Mouse (Mus musculus): ENCODE data around the gene Telo2. TPM values are rescaled to one million over a fixed set of nuclear protein-coding genes. Genes with fewer than 3 reads are reported as not detected.
"Not testable (repeated sequence)": the region's sequence is repeated elsewhere in the genome, so short reads cannot be mapped to it uniquely, and the experiment has no call there.

The Telo2 gene
- 54.6 TPM in 2 replicates for polyA plus RNA-seq (2016; fragmentation: Nextera tagmentation; extraction: Ambion mirVana)

GRCm38 (mm10) chr17:25115664-25116432 lies at the start of gene Telo2:
TSS of gene Telo2 (minus strand) at chr17:25115967.
- Histone ChIP-seq H3K36me3 (replicated peaks) (peaks cover 36% of the 10 kb centered on the region), H3K4me1 (peaks cover 24% of the 10 kb centered on the region), H3K4me3 (peak within 1 kb of the TSS; percentile 83), H3K27ac (peak within 1 kb of the TSS; percentile 95), H3K9me3 (no peaks in the 10 kb centered on the region), H3K27me3 (ENCODE audit: poor library complexity, severe bottlenecking) (no peaks in the 10 kb centered on the region)
- peak; percentile 90 for DNase-seq (ENCODE audit: extremely low spot score, low spot score)
- WGBS = 5% methylated on average over 40 of the region's 40 CpGs

GRCm38 (mm10) chr17:25164770-25165169 lies 49.0 kb upstream of the Telo2 start:
- 88% methylated on average over 3 of the region's 3 CpGs for WGBS
- H3K27ac ChIP-seq = no peak overlapping the region
- H3K27me3 ChIP-seq (ENCODE audit: poor library complexity, severe bottlenecking) = no peaks in the 10 kb centered on the region
- H3K4me3 ChIP-seq = no peak overlapping the region
- H3K36me3 ChIP-seq (replicated peaks) = peaks cover 21% of the 10 kb centered on the region
- H3K4me1 ChIP-seq = no peaks in the 10 kb centered on the region
- H3K9me3 ChIP-seq = no peaks in the 10 kb centered on the region
- DNase-seq (ENCODE audit: extremely low spot score, low spot score) = no peak

- no peaks in the 10 kb centered on the region for H3K27me3 ChIP-seq (ENCODE audit: poor library complexity, severe bottlenecking)
- 79% methylated on average over 7 of the region's 7 CpGs for WGBS
- DNase-seq (ENCODE audit: extremely low spot score, low spot score) = no peak
Measured at GRCm38 (mm10) chr17:25163387-25163786, 47.6 kb upstream of the Telo2 start.

GRCm38 (mm10) chr17:25162161-25162560 lies 46.4 kb upstream of the Telo2 start, which contains the start of gene Ccdc154:
TSS of gene Ccdc154 (plus strand) at chr17:25162461.
- H3K27ac ChIP-seq = no peak within 1 kb of the TSS
- WGBS = 81% methylated on average over 1 of the region's 1 CpGs
- no peaks in the 10 kb centered on the region for H3K4me1 ChIP-seq
- no peaks in the 10 kb centered on the region for H3K27me3 ChIP-seq (ENCODE audit: poor library complexity, severe bottlenecking)
- H3K9me3 ChIP-seq = no peaks in the 10 kb centered on the region
- no peak for DNase-seq (ENCODE audit: extremely low spot score, low spot score)
- peaks cover 42% of the 10 kb centered on the region for H3K36me3 ChIP-seq (replicated peaks)
- no peak within 1 kb of the TSS for H3K4me3 ChIP-seq

More at GRCm38 (mm10) chr17:25163387-25163786, 47.6 kb upstream of the Telo2 start:
- Histone ChIP-seq H3K4me1 (no peaks in the 10 kb centered on the region), H3K27ac (no peak overlapping the region), H3K36me3 (replicated peaks) (peaks cover 32% of the 10 kb centered on the region), H3K4me3 (no peak overlapping the region), H3K9me3 (no peaks in the 10 kb centered on the region)

- 69% methylated on average over 4 of the region's 4 CpGs for WGBS
- no peak for DNase-seq (ENCODE audit: extremely low spot score, low spot score)
Measured at GRCm38 (mm10) chr17:25139960-25140359, 24.2 kb upstream of the Telo2 start.

GRCm38 (mm10) chr17:25138803-25139202 lies 23.0 kb upstream of the Telo2 start:
- peaks cover 14% of the 10 kb centered on the region for H3K4me1 ChIP-seq

More at GRCm38 (mm10) chr17:25139960-25140359, 24.2 kb upstream of the Telo2 start:
- Histone ChIP-seq H3K27me3 (ENCODE audit: poor library complexity, severe bottlenecking) (no peaks in the 10 kb centered on the region), H3K4me1 (peaks cover 3% of the 10 kb centered on the region; the same call in 1 of the 2 replicates), H3K27ac (no peak overlapping the region), H3K4me3 (no peak overlapping the region), H3K9me3 (no peaks in the 10 kb centered on the region), H3K36me3 (replicated peaks) (peaks cover 21% of the 10 kb centered on the region)

GRCm38 (mm10) chr17:25135622-25136021 lies 19.9 kb upstream of the Telo2 start:
- 95% methylated on average over 6 of the region's 6 CpGs for WGBS
- peaks cover 17% of the 10 kb centered on the region for H3K4me1 ChIP-seq
- DNase-seq (ENCODE audit: extremely low spot score, low spot score) = no peak

More at GRCm38 (mm10) chr17:25138803-25139202, 23.0 kb upstream of the Telo2 start:
- 92% methylated on average over 1 of the region's 1 CpGs for WGBS
- Histone ChIP-seq H3K9me3 (no peaks in the 10 kb centered on the region), H3K27me3 (ENCODE audit: poor library complexity, severe bottlenecking) (no peaks in the 10 kb centered on the region), H3K36me3 (replicated peaks) (peaks cover 10% of the 10 kb centered on the region), H3K27ac (no peak overlapping the region), H3K4me3 (no peak overlapping the region)
- no peak for DNase-seq (ENCODE audit: extremely low spot score, low spot score)

GRCm38 (mm10) chr17:25133275-25133698 lies 17.5 kb upstream of the Telo2 start, which contains the start of gene Clcn7:
TSS of gene Clcn7 (plus strand) at chr17:25133391.
- H3K36me3 ChIP-seq (replicated peaks) = no peaks in the 10 kb centered on the region; the same call in 1 of the 2 replicates
- no peaks in the 10 kb centered on the region for H3K27me3 ChIP-seq (ENCODE audit: poor library complexity, severe bottlenecking)
- H3K27ac ChIP-seq = peak within 1 kb of the TSS; percentile 85
- H3K4me1 ChIP-seq = peaks cover 17% of the 10 kb centered on the region
- under 1% methylated on average over 40 of the region's 40 CpGs for WGBS
- peak; percentile 93 for DNase-seq (ENCODE audit: extremely low spot score, low spot score)
- H3K4me3 ChIP-seq = peak within 1 kb of the TSS; percentile 92
- H3K9me3 ChIP-seq = no peaks in the 10 kb centered on the region

More at GRCm38 (mm10) chr17:25135622-25136021, 19.9 kb upstream of the Telo2 start:
- Histone ChIP-seq H3K4me3 (no peak overlapping the region), H3K9me3 (no peaks in the 10 kb centered on the region), H3K36me3 (replicated peaks) (peaks cover 3% of the 10 kb centered on the region; the same call in 1 of the 2 replicates), H3K27ac (no peak overlapping the region), H3K27me3 (ENCODE audit: poor library complexity, severe bottlenecking) (no peaks in the 10 kb centered on the region)

- H3K9me3 ChIP-seq = no peaks in the 10 kb centered on the region
- 94% methylated on average over 1 of the region's 1 CpGs for WGBS
- no peaks in the 10 kb centered on the region for H3K36me3 ChIP-seq (replicated peaks)
- H3K27ac ChIP-seq = no peak overlapping the region
- no peak overlapping the region for H3K4me3 ChIP-seq
- no peaks in the 10 kb centered on the region for H3K27me3 ChIP-seq (ENCODE audit: poor library complexity, severe bottlenecking)
- peaks cover 13% of the 10 kb centered on the region for H3K4me1 ChIP-seq
- DNase-seq (ENCODE audit: extremely low spot score, low spot score) = no peak
Measured at GRCm38 (mm10) chr17:25130060-25130459, 14.3 kb upstream of the Telo2 start.

GRCm38 (mm10) chr17:25127681-25128080 lies 11.9 kb upstream of the Telo2 start:
- Histone ChIP-seq H3K9me3 (no peaks in the 10 kb centered on the region), H3K36me3 (replicated peaks) (no peaks in the 10 kb centered on the region), H3K4me3 (no peak overlapping the region), H3K4me1 (no peaks in the 10 kb centered on the region), H3K27me3 (ENCODE audit: poor library complexity, severe bottlenecking) (peaks cover 9% of the 10 kb centered on the region; the same call in 1 of the 2 replicates), H3K27ac (no peak overlapping the region)
- WGBS = 81% methylated on average over 9 of the region's 9 CpGs
- no peak for DNase-seq (ENCODE audit: extremely low spot score, low spot score)

GRCm38 (mm10) chr17:25127079-25127478 lies 11.3 kb upstream of the Telo2 start:
- DNase-seq (ENCODE audit: extremely low spot score, low spot score) = no peak
- Histone ChIP-seq H3K4me3 (no peak overlapping the region), H3K27me3 (ENCODE audit: poor library complexity, severe bottlenecking) (peaks cover 9% of the 10 kb centered on the region; the same call in 1 of the 2 replicates), H3K27ac (no peak overlapping the region), H3K36me3 (replicated peaks) (no peaks in the 10 kb centered on the region), H3K4me1 (no peaks in the 10 kb centered on the region), H3K9me3 (no peaks in the 10 kb centered on the region)
- WGBS = 77% methylated on average over 8 of the region's 8 CpGs

- H3K9me3 ChIP-seq; H3K27me3 ChIP-seq (ENCODE audit: poor library complexity, severe bottlenecking); H3K36me3 ChIP-seq (replicated peaks); H3K27ac ChIP-seq; DNase-seq (ENCODE audit: extremely low spot score, low spot score); H3K4me3 ChIP-seq; H3K4me1 ChIP-seq: not testable (repeated sequence)
- 78% methylated on average over 3 of the region's 3 CpGs for WGBS
Measured at GRCm38 (mm10) chr17:25125442-25126060, 9.8 kb upstream of the Telo2 start.

GRCm38 (mm10) chr17:25123979-25124378 lies 8.2 kb upstream of the Telo2 start:
- no peaks in the 10 kb centered on the region for H3K9me3 ChIP-seq
- no peaks in the 10 kb centered on the region for H3K36me3 ChIP-seq (replicated peaks)
- H3K27ac ChIP-seq = no peak overlapping the region
- H3K4me1 ChIP-seq = no peaks in the 10 kb centered on the region
- 35% methylated on average over 7 of the region's 7 CpGs for WGBS
- peaks cover 9% of the 10 kb centered on the region; the same call in 1 of the 2 replicates for H3K27me3 ChIP-seq (ENCODE audit: poor library complexity, severe bottlenecking)
- no peak for DNase-seq (ENCODE audit: extremely low spot score, low spot score)
- no peak overlapping the region for H3K4me3 ChIP-seq

Measured in forebrain, embryonic 10.5 days (tissue).